Mouse (Mus musculus) brain, embryonic 14.5 days (tissue): ENCODE data around the gene Togaram2.

Source experiments
- CTCF ChIP-seq: fragments of 200-500 bp; IDR thresholded peaks from 2 replicates; pipeline ENCODE4 v1.5.1; 2012; ENCODE audit warnings: inconsistent platforms, mild to moderate bottlenecking, moderate library complexity, borderline replicate concordance; ENCODE audit not compliant: insufficient read depth, insufficient read length; ENCODE audit errors: extremely low read depth
- POLR2A ChIP-seq: fragments of 200-500 bp; IDR thresholded peaks from 2 replicates; pipeline ENCODE4 v1.6.1; 2012; ENCODE audit warnings: mild to moderate bottlenecking, inconsistent platforms, borderline replicate concordance; ENCODE audit not compliant: poor library complexity, insufficient read depth, insufficient read length, severe bottlenecking; ENCODE audit errors: extremely low read depth

- TF ChIP-seq CTCF, result peak; percentile 93
- TF ChIP-seq POLR2A, result no peak
Measured at GRCm38 (mm10) chr17:71662751-71663250, 10.3 kb upstream of the Togaram2 start.
